Mouse (Mus musculus) gastrocnemius, adult 8-10 months (tissue): Measurements from ENCODE around the gene Apaf1. TPM values are rescaled to one million over a fixed set of nuclear protein-coding genes. Genes with fewer than 3 reads are reported as not detected.

ENCODE experiments used
- DNase-seq, 2 experiments: peaks; one replicate each; pipeline ENCODE4 v3.0.0; 2022; ENCODE audit warnings: low spot score in 2 of 2
- total RNA-seq, 4 experiments: library from RNA; stranded (reverse); gene quantifications; 2 replicates each; pipeline ENCODE4 v1.2.4; 2022

Apaf1 gene
- total RNA-seq, 4 experiments from 2014 or later = 0.87 to 2.0 (median 1.7) TPM

GRCm38 (mm10) chr10:90983046-90983445, 99.5 kb downstream of the Apaf1 start:
- no peak for DNase-seq

GRCm38 (mm10) chr10:90981811-90982210, 100.8 kb downstream of the Apaf1 start:
- DNase-seq = no peak

GRCm38 (mm10) chr10:90974491-90974890, 108.1 kb downstream of the Apaf1 start:
- no peak for DNase-seq

GRCm38 (mm10) chr10:90974084-90974483, 108.5 kb downstream of the Apaf1 start:
- DNase-seq = no peak

- DNase-seq = no peak
Observed at GRCm38 (mm10) chr10:90970560-90970959, 112.0 kb downstream of the Apaf1 start.

- peak in 1 of 2 experiments; percentile 22 for DNase-seq
Observed at GRCm38 (mm10) chr10:90969355-90970174, 113.0 kb downstream of the Apaf1 start.

- DNase-seq = no peak
Observed at GRCm38 (mm10) chr10:90968247-90968646, 114.3 kb downstream of the Apaf1 start.

- DNase-seq = no peak
Observed at GRCm38 (mm10) chr10:90966821-90967220, 115.7 kb downstream of the Apaf1 start.

- DNase-seq = no peak
Observed at GRCm38 (mm10) chr10:90965671-90966315, 116.8 kb downstream of the Apaf1 start.

GRCm38 (mm10) chr10:90964511-90964910, 118.1 kb downstream of the Apaf1 start:
- DNase-seq = no peak

- DNase-seq = no peak
Observed at GRCm38 (mm10) chr10:90960374-90960773, 122.2 kb downstream of the Apaf1 start.

- no peak for DNase-seq
Observed at GRCm38 (mm10) chr10:90953821-90954220, 128.7 kb downstream of the Apaf1 start.

- DNase-seq = no peak
Observed at GRCm38 (mm10) chr10:90953103-90953709, 129.4 kb downstream of the Apaf1 start.

GRCm38 (mm10) chr10:90947608-90948373, 134.8 kb downstream of the Apaf1 start:
- DNase-seq = no peak

GRCm38 (mm10) chr10:90947043-90947442, 135.5 kb downstream of the Apaf1 start:
- no peak for DNase-seq

GRCm38 (mm10) chr10:90942001-90942700, 140.4 kb downstream of the Apaf1 start:
- peak in 1 of 2 experiments; percentile 23 for DNase-seq

GRCm38 (mm10) chr10:90940521-90941520, 141.7 kb downstream of the Apaf1 start:
- DNase-seq = peak; percentile 16 to 21
